8 mouse cellular contexts compared by ENCODE assay signal in genomic region chr9:114912680-114913649, GRCm38 (mm10). TPM values are rescaled to one million over a fixed set of nuclear protein-coding genes. Genes with fewer than 3 reads are reported as not detected.
A peak's percentile ranks its signal among the peaks of the same experiment; 100 is the strongest.
DNase-seq lines count a peak whose midpoint lies in the region; ATAC-seq lines count a peak whose summit lies in the region.
"Had no signal": no experiment of that assay in that cellular context is flagged by ENCODE, and none has a peak within 500 bp of the region (broad histone marks: within the 10 kb centered on the region; RNA-seq: fewer than 3 reads in every experiment).

No protein-coding gene starts in this region.

- peak; percentile 80 for DNase-seq in MN1 (ENCODE audit: low spot score)
- DNase-seq in adrenal gland, postnatal 36 days, result peak; percentile 78 to 88
- peak; percentile 91 for DNase-seq in embryonic facial prominence, embryonic 14.5 days (ENCODE audit: low spot score)
- peak; percentile 79 to 84 for DNase-seq in heart, postnatal 36 days
- DNase-seq in layer of hippocampus, postnatal 14 days (ENCODE audit: low spot score in 2 of 2), result peak; percentile 79 to 91
- DNase-seq in lung, postnatal 36 days, result peak; percentile 92
- DNase-seq in spleen, adult 12 weeks (ENCODE audit: low spot score), result peak; percentile 9

- H3K27ac ChIP-seq in embryonic facial prominence, embryonic 14.5 days (replicated peaks; ENCODE audit: low read depth, low read length), result no peak overlapping the region
- H3K27ac ChIP-seq: midbrain, embryonic 12.5 days had no signal

- H3K27me3 ChIP-seq in embryonic facial prominence, embryonic 14.5 days (replicated peaks; ENCODE audit: control insufficient read depth, insufficient read depth, low read length), result no peaks in the 10 kb centered on the region
- H3K27me3 ChIP-seq: midbrain, embryonic 12.5 days had no signal

- no peak overlapping the region for H3K9ac ChIP-seq in embryonic facial prominence, embryonic 14.5 days (ENCODE audit: low read depth, low read length)
- H3K9ac ChIP-seq: midbrain, embryonic 12.5 days had no signal

- 0 out of 2 replicates have a peak, but pooled peaks have one; percentile 35 for ATAC-seq in embryonic facial prominence, embryonic 14.5 days (ENCODE audit: low read depth)

- H3K36me3 ChIP-seq in embryonic facial prominence, embryonic 14.5 days (ENCODE audit: control insufficient read depth, insufficient read depth, low read length), result peaks cover 25% of the 10 kb centered on the region

- WGBS in embryonic facial prominence, embryonic 14.5 days, result 44% methylated on average over 18 of the region's 18 CpGs

- no peak overlapping the region for H3K4me3 ChIP-seq in embryonic facial prominence, embryonic 14.5 days (ENCODE audit: low read depth, low read length)
- H3K4me3 ChIP-seq: midbrain, embryonic 12.5 days had no signal

- H3K4me1 ChIP-seq in embryonic facial prominence, embryonic 14.5 days (ENCODE audit: control insufficient read depth, insufficient read depth, low read length), result no peaks in the 10 kb centered on the region
- H3K4me1 ChIP-seq: midbrain, embryonic 12.5 days had no signal

- intact Hi-C loops in heart, postnatal 36 days (cut with DNase I), result loop anchor here (1.0 to 5.0 kb wide), 4 partner anchors 17 to 116 kb away; partner anchors contain the start of gene Cmtm8

- H3K9me3 ChIP-seq in embryonic facial prominence, embryonic 14.5 days (ENCODE audit: control insufficient read depth, low read length), result no peaks in the 10 kb centered on the region
- H3K9me3 ChIP-seq: midbrain, embryonic 12.5 days had no signal

- no peak overlapping the region for H3K4me2 ChIP-seq in embryonic facial prominence, embryonic 14.5 days (ENCODE audit: low read depth, low read length)
- H3K4me2 ChIP-seq: midbrain, embryonic 12.5 days had no signal

RNA-seq across cellular contexts. Expression of gene Gpd1l, which starts 20.8 kb away (rescaled TPM):
- 10 to 100 TPM; 25.1 to 48.7 TPM for total RNA-seq in adrenal gland, postnatal 36 days (2021)
- 9.1 and 10.3 TPM in 2 replicates for polyA plus RNA-seq in embryonic facial prominence, embryonic 14.5 days (2014; fragmentation: Nextera tagmentation; extraction: Ambion mirVana)
- total RNA-seq in heart, postnatal 36 days (2021), result 10 to 100 TPM; 42.2 to 44.4 TPM
- total RNA-seq in layer of hippocampus, postnatal 14 days (2021), result 10 to 100 TPM; 76.8 to 81.1 TPM

Comparison
In these comparisons a context has a peak if more than half of its experiments do, and no peak if none do; other contexts are left out.
1. DNase-seq: peak in every context shown above with its lines; median percentile 92 in lung, postnatal 36 days; 91 in embryonic facial prominence, embryonic 14.5 days; 85 in layer of hippocampus, postnatal 14 days; 83 in adrenal gland, postnatal 36 days; 82 in heart, postnatal 36 days; 80 in MN1; 9 in spleen, adult 12 weeks.